Mouse (Mus musculus) stomach, postnatal 0 days (tissue): ENCODE data around the gene D17Wsu92e. TPM values are rescaled to one million over a fixed set of nuclear protein-coding genes. Genes with fewer than 3 reads are reported as not detected.

ENCODE experiments used
- ATAC-seq: fragments of 200-750 bp; cut with Nextera tagmentation; 2 replicates; pipeline ENCODE4 v1.8.0; 2017; ENCODE audit not compliant: low FRiP score, low TSS enrichment
- DNase-seq: peaks from one replicate; pipeline ENCODE4 v3.0.0-alpha.2; 2016; ENCODE audit warnings: low spot score
- H3K27ac ChIP-seq: fragments of 300-500 bp; sonication (generic); replicated peaks from 2 replicates; pipeline ENCODE4 v1.5.1; 2014; ENCODE audit warnings: mild to moderate bottlenecking, control low read depth
- H3K27me3 ChIP-seq: fragments of 300-500 bp; sonication (generic); 2 replicates; pipeline ENCODE4 v1.6.1; 2014; ENCODE audit warnings: low read length; ENCODE audit not compliant: control insufficient read depth, insufficient read depth
- H3K36me3 ChIP-seq: fragments of 300-500 bp; sonication (generic); 2 replicates; pipeline ENCODE4 v1.6.1; 2014; ENCODE audit warnings: low read length, mixed read lengths; ENCODE audit not compliant: control insufficient read depth, insufficient read depth
- H3K4me1 ChIP-seq: fragments of 300-500 bp; sonication (generic); replicated peaks from 2 replicates; pipeline ENCODE4 v1.6.1; 2014; ENCODE audit warnings: antibody characterized with exemption; ENCODE audit not compliant: control insufficient read depth, insufficient read depth
- H3K4me2 ChIP-seq: fragments of 300-500 bp; sonication (generic); replicated peaks from 2 replicates; pipeline ENCODE4 v1.6.1; 2014; ENCODE audit warnings: low read depth, mild to moderate bottlenecking, control low read depth, moderate library complexity
- H3K4me3 ChIP-seq: fragments of 300-500 bp; sonication (generic); 2 replicates; pipeline ENCODE4 v1.5.1; 2014; ENCODE audit warnings: low read depth, low read length, control low read depth
- H3K9ac ChIP-seq: fragments of 300-500 bp; sonication (generic); 2 replicates; pipeline ENCODE4 v1.6.1; 2014; ENCODE audit warnings: mild to moderate bottlenecking, low read length, control low read depth, mixed read lengths
- H3K9me3 ChIP-seq: fragments of 300-500 bp; sonication (generic); 2 replicates; pipeline ENCODE4 v1.6.1; 2016; ENCODE audit warnings: low read length; ENCODE audit not compliant: control insufficient read depth
- CTCF ChIP-seq: IDR thresholded peaks from 2 replicates; pipeline ENCODE4 v1.5.1; 2016; ENCODE audit warnings: antibody characterized with exemption, low read depth, mild to moderate bottlenecking, moderate library complexity
- EP300 ChIP-seq: optimal IDR thresholded peaks from 2 replicates; pipeline ENCODE3; 2016; ENCODE audit warnings: antibody characterized with exemption
- WGBS: fragments of 180-500 bp; shearing (Covaris S2); extraction: QIAGEN DNeasy Blood & Tissue Kit; methylation state at CpG from one replicate; pipeline ENCODE4 v1.1.7; 2014; 5-methylcytosine and 5-hydroxymethylcytosine counted together
- polyA plus RNA-seq: library from polyadenylated mRNA; unstranded; fragments of >200 nt; fragmentation: Nextera tagmentation; extraction: Ambion mirVana; gene quantifications from 2 replicates; pipeline ENCODE4 v1.2.1, GENCODE M21; 2015

Gene D17Wsu92e
- polyA plus RNA-seq, 1 experiment from 2014 or later, result 23.3 TPM

GRCm38 (mm10) chr17:27814606-27815005 lies 5.8 kb downstream of the D17Wsu92e start:
- no peak for DNase-seq
- no peak overlapping the region for H3K4me2 ChIP-seq
- no peaks in the 10 kb centered on the region for H3K4me1 ChIP-seq
- H3K9ac ChIP-seq, result no peak overlapping the region
- no peak overlapping the region for H3K27ac ChIP-seq
- H3K36me3 ChIP-seq, result no peaks in the 10 kb centered on the region
- H3K27me3 ChIP-seq, result no peaks in the 10 kb centered on the region
- no peaks in the 10 kb centered on the region for H3K9me3 ChIP-seq
- TF ChIP-seq EP300, result no peak
- no peak for TF ChIP-seq CTCF
- ATAC-seq, result no peak
- H3K4me3 ChIP-seq, result no peak overlapping the region

GRCm38 (mm10) chr17:27811980-27812379 lies 8.5 kb downstream of the D17Wsu92e start:
- no peak for TF ChIP-seq CTCF
- no peak for TF ChIP-seq EP300
- 0 out of 2 replicates have a peak overlapping the region, but pooled peaks have one; percentile 31 for H3K27ac ChIP-seq
- WGBS, result 75% methylated on average over 3 of the region's 3 CpGs
- H3K27me3 ChIP-seq, result no peaks in the 10 kb centered on the region
- no peak overlapping the region for H3K9ac ChIP-seq
- H3K4me1 ChIP-seq, result no peaks in the 10 kb centered on the region
- no peaks in the 10 kb centered on the region for H3K36me3 ChIP-seq
- no peak overlapping the region for H3K4me3 ChIP-seq
- H3K9me3 ChIP-seq, result no peaks in the 10 kb centered on the region
- no peak overlapping the region for H3K4me2 ChIP-seq
- ATAC-seq, result peak; percentile 42; the same call in 1 of the 2 replicates
- DNase-seq, result no peak

GRCm38 (mm10) chr17:27810569-27811331 lies 9.7 kb downstream of the D17Wsu92e start:
- Histone ChIP-seq H3K27ac (peak overlapping the region; percentile 61), H3K4me1 (no peaks in the 10 kb centered on the region; the same call in 1 of the 2 replicates), H3K9ac (no peak overlapping the region), H3K9me3 (no peaks in the 10 kb centered on the region), H3K36me3 (no peaks in the 10 kb centered on the region), H3K4me2 (peak overlapping the region; percentile 2; the same call in 1 of the 2 replicates), H3K27me3 (no peaks in the 10 kb centered on the region), H3K4me3 (no peak overlapping the region)
- TF ChIP-seq CTCF, result no peak
- TF ChIP-seq EP300, result no peak
- peak; percentile 45; the same call in 1 of the 2 replicates for ATAC-seq
- WGBS, result 52% methylated on average over 16 of the region's 16 CpGs
- DNase-seq, result no peak

DNA sequence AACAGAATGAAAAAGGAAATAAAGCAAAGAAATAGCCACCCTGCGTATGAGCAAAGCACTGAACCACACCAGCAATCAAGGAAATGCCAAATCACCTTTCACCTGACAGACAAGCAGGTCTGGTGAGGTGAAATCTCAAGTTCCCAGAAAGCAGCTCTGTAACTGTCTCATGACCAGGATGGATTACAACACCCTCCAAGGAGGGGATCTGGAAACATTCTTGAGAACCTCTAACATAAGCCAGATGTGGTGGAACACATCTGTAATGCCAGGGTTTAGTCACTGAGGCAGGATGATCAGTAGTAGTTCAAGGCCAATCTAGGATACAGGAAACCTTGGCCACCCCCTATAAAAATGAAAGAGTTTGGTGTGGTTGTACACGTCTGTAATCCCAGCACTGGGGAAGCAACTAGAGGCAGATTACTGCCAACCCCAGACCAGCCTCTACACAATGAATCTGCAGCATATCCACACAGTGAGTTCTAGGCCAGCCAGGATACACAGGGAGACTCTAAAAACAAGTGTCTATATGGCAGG lies 12.8 kb downstream of the D17Wsu92e start:
- Histone ChIP-seq H3K4me2 (no peak overlapping the region), H3K9me3 (no peaks in the 10 kb centered on the region), H3K27me3 (no peaks in the 10 kb centered on the region), H3K4me3 (no peak overlapping the region), H3K36me3 (no peaks in the 10 kb centered on the region), H3K27ac (peak overlapping the region; percentile 35; the same call in 1 of the 2 replicates), H3K9ac (no peak overlapping the region), H3K4me1 (no peaks in the 10 kb centered on the region; the same call in 1 of the 2 replicates)
- TF ChIP-seq EP300 (no peak), CTCF (no peak)
- ATAC-seq (peak; percentile 41; the same call in 1 of the 2 replicates), DNase-seq (no peak)
- WGBS, result 39% methylated on average over 2 of the region's 2 CpGs

DNA sequence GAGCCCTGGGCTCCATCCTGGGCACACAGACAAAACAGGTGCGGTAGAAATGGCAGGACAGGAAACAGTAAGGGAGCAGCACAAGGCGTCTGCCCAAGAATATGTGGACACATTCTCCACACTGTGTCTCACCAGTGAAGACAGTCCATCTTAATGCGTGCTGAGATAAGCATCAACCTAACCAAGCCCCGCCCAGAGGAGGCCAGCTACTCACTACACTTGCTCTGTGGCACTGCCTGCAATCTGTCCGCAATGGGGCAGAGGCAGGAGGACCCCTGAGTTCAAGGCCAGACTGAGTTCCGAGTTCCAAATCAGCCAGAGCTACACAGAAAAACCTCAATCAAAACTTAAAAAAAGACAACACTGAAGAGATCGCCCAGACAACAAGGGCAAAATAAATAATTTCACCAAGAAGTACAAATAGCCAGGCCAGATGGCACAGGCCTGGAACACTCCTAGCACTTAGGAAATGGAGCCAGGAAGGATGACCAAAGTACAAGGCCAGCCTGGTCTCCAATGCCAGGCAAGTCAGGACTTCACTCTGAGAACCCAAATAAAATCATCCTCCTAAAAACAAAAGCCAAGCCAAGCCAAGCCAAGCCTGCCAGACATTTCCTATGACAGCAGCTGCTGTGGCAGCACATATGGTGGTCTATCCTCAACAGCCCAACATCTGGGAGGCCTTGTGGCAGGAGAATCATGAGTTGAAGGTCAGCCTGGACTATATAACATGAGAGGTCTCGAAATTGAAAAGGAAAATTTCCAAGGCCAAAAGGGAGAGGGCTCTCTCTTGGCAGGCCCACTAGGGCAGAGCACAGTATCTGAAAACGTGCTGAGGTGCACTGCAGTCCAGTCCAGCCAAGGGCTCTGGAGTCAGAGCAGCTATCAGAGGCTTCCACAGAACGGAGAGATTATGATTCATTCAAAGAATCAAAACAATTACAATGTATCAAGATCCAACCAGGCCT lies 15.4 kb downstream of the D17Wsu92e start:
- Histone ChIP-seq H3K27ac (no peak overlapping the region), H3K4me2 (no peak overlapping the region), H3K9me3 (no peaks in the 10 kb centered on the region), H3K9ac (no peak overlapping the region), H3K4me3 (no peak overlapping the region), H3K27me3 (no peaks in the 10 kb centered on the region), H3K36me3 (no peaks in the 10 kb centered on the region), H3K4me1 (no peaks in the 10 kb centered on the region; the same call in 1 of the 2 replicates)
- no peak for ATAC-seq
- WGBS, result 63% methylated on average over 10 of the region's 10 CpGs
- TF ChIP-seq EP300 (no peak), CTCF (no peak)
- DNase-seq, result no peak
